Mouse (Mus musculus) liver, embryonic 14.5 days (tissue): ENCODE measurements around the gene Ric8b.

ENCODE experiments used
- CTCF ChIP-seq: IDR thresholded peaks from 2 replicates; pipeline ENCODE4 v1.5.1; 2016; ENCODE audit warnings: antibody characterized with exemption, low read depth, control low read depth
- EP300 ChIP-seq: IDR thresholded peaks from 2 replicates; pipeline ENCODE4 v1.6.1; 2016; ENCODE audit warnings: antibody characterized with exemption, low read depth

- TF ChIP-seq CTCF (no peak), EP300 (no peak)
Observed at GRCm38 (mm10) chr10:85023313-85023666, 105.9 kb downstream of the Ric8b start.
